Mouse (Mus musculus): ENCODE results near the gene Pde4b. TPM values are rescaled to one million over a fixed set of nuclear protein-coding genes. Genes with fewer than 3 reads are reported as not detected.

Gene Pde4b
- polyA plus RNA-seq, 1 experiment from 2014 or later = 35.4 TPM

- Histone ChIP-seq H3K4me2 (ENCODE audit: low read depth, low read length) (no peak overlapping the region), H3K4me1 (replicated peaks; ENCODE audit: control insufficient read depth, insufficient read depth, low read length) (peaks cover 4% of the 10 kb centered on the region), H3K9me3 (ENCODE audit: control insufficient read depth, low read length) (no peaks in the 10 kb centered on the region), H3K27me3 (ENCODE audit: control insufficient read depth, insufficient read depth, low read depth, low read length) (no peaks in the 10 kb centered on the region), H3K27ac (ENCODE audit: low read length) (no peak overlapping the region), H3K9ac (ENCODE audit: low read length) (no peak overlapping the region), H3K36me3 (ENCODE audit: control insufficient read depth, insufficient read depth, low read length) (peaks cover 21% of the 10 kb centered on the region), H3K4me3 (ENCODE audit: low read length) (no peak overlapping the region)
- no peak for ATAC-seq (ENCODE audit: low read depth)
- 88% methylated on average over 3 of the region's 3 CpGs for WGBS
Observed at GRCm38 (mm10) chr4:102594506-102594905, 507.2 kb downstream of the Pde4b start.

GRCm38 (mm10) chr4:102603968-102604367 lies 516.6 kb downstream of the Pde4b start:
- Histone ChIP-seq H3K27ac (ENCODE audit: low read length) (no peak overlapping the region), H3K4me2 (ENCODE audit: low read depth, low read length) (no peak overlapping the region), H3K36me3 (ENCODE audit: control insufficient read depth, insufficient read depth, low read length) (peaks cover 16% of the 10 kb centered on the region), H3K9me3 (ENCODE audit: control insufficient read depth, low read length) (no peaks in the 10 kb centered on the region), H3K4me1 (replicated peaks; ENCODE audit: control insufficient read depth, insufficient read depth, low read length) (peaks cover 3% of the 10 kb centered on the region; the same call in 1 of the 2 replicates), H3K9ac (ENCODE audit: low read length) (no peak overlapping the region), H3K27me3 (ENCODE audit: control insufficient read depth, insufficient read depth, low read depth, low read length) (no peaks in the 10 kb centered on the region), H3K4me3 (ENCODE audit: low read length) (no peak overlapping the region)
- WGBS = 55% methylated on average over 3 of the region's 3 CpGs
- peak; percentile 57; the same call in 1 of the 2 replicates for ATAC-seq (ENCODE audit: low read depth)

GRCm38 (mm10) chr4:102605231-102605630 lies 517.9 kb downstream of the Pde4b start:
- peaks cover 11% of the 10 kb centered on the region; the same call in 1 of the 2 replicates for H3K36me3 ChIP-seq (ENCODE audit: control insufficient read depth, insufficient read depth, low read length)

GRCm38 (mm10) chr4:102605722-102606341 lies 518.5 kb downstream of the Pde4b start:
- no peak overlapping the region for H3K9ac ChIP-seq (ENCODE audit: low read length)
- H3K27me3 ChIP-seq (ENCODE audit: control insufficient read depth, insufficient read depth, low read depth, low read length) = no peaks in the 10 kb centered on the region
- no peak overlapping the region for H3K4me3 ChIP-seq (ENCODE audit: low read length)
- ATAC-seq (ENCODE audit: low read depth) = no peak
- peaks cover 3% of the 10 kb centered on the region; the same call in 1 of the 2 replicates for H3K4me1 ChIP-seq (replicated peaks; ENCODE audit: control insufficient read depth, insufficient read depth, low read length)
- 82% methylated on average over 4 of the region's 4 CpGs for WGBS
- H3K4me2 ChIP-seq (ENCODE audit: low read depth, low read length) = no peak overlapping the region
- H3K27ac ChIP-seq (ENCODE audit: low read length) = 0 out of 2 replicates have a peak overlapping the region, but pooled peaks have one; percentile 27
- peaks cover 11% of the 10 kb centered on the region; the same call in 1 of the 2 replicates for H3K36me3 ChIP-seq (ENCODE audit: control insufficient read depth, insufficient read depth, low read length)
- no peaks in the 10 kb centered on the region for H3K9me3 ChIP-seq (ENCODE audit: control insufficient read depth, low read length)

More at GRCm38 (mm10) chr4:102605231-102605630, 517.9 kb downstream of the Pde4b start:
- Histone ChIP-seq H3K27ac (ENCODE audit: low read length) (0 out of 2 replicates have a peak overlapping the region, but pooled peaks have one; percentile 10), H3K9me3 (ENCODE audit: control insufficient read depth, low read length) (no peaks in the 10 kb centered on the region), H3K4me2 (ENCODE audit: low read depth, low read length) (no peak overlapping the region), H3K4me1 (replicated peaks; ENCODE audit: control insufficient read depth, insufficient read depth, low read length) (peaks cover 3% of the 10 kb centered on the region; the same call in 1 of the 2 replicates), H3K4me3 (ENCODE audit: low read length) (no peak overlapping the region), H3K9ac (ENCODE audit: low read length) (no peak overlapping the region), H3K27me3 (ENCODE audit: control insufficient read depth, insufficient read depth, low read depth, low read length) (no peaks in the 10 kb centered on the region)
- ATAC-seq (ENCODE audit: low read depth) = no peak
- WGBS = 91% methylated on average over 8 of the region's 8 CpGs

- Histone ChIP-seq H3K9ac (ENCODE audit: low read length) (no peak overlapping the region), H3K27ac (ENCODE audit: low read length) (no peak overlapping the region), H3K4me2 (ENCODE audit: low read depth, low read length) (no peak overlapping the region), H3K4me3 (ENCODE audit: low read length) (no peak overlapping the region), H3K27me3 (ENCODE audit: control insufficient read depth, insufficient read depth, low read depth, low read length) (no peaks in the 10 kb centered on the region), H3K4me1 (replicated peaks; ENCODE audit: control insufficient read depth, insufficient read depth, low read length) (peaks cover 3% of the 10 kb centered on the region; the same call in 1 of the 2 replicates), H3K36me3 (ENCODE audit: control insufficient read depth, insufficient read depth, low read length) (peaks cover 11% of the 10 kb centered on the region; the same call in 1 of the 2 replicates), H3K9me3 (ENCODE audit: control insufficient read depth, low read length) (no peaks in the 10 kb centered on the region)
- no peak for ATAC-seq (ENCODE audit: low read depth)
- 83% methylated on average over 8 of the region's 8 CpGs for WGBS
Observed at GRCm38 (mm10) chr4:102606825-102607224, 519.5 kb downstream of the Pde4b start.

- no peak for ATAC-seq (ENCODE audit: low read depth)
- H3K36me3 ChIP-seq (ENCODE audit: control insufficient read depth, insufficient read depth, low read length) = peaks cover 11% of the 10 kb centered on the region; the same call in 1 of the 2 replicates
- no peaks in the 10 kb centered on the region for H3K9me3 ChIP-seq (ENCODE audit: control insufficient read depth, low read length)
- H3K4me3 ChIP-seq (ENCODE audit: low read length) = no peak overlapping the region
- H3K27ac ChIP-seq (ENCODE audit: low read length) = peak overlapping the region; percentile 2; the same call in 1 of the 2 replicates
- H3K27me3 ChIP-seq (ENCODE audit: control insufficient read depth, insufficient read depth, low read depth, low read length) = no peaks in the 10 kb centered on the region
- WGBS = 72% methylated on average over 7 of the region's 7 CpGs
- no peak overlapping the region for H3K9ac ChIP-seq (ENCODE audit: low read length)
- H3K4me1 ChIP-seq (replicated peaks; ENCODE audit: control insufficient read depth, insufficient read depth, low read length) = peaks cover 3% of the 10 kb centered on the region; the same call in 1 of the 2 replicates
- H3K4me2 ChIP-seq (ENCODE audit: low read depth, low read length) = no peak overlapping the region
Observed at GRCm38 (mm10) chr4:102607744-102608416, 520.5 kb downstream of the Pde4b start.

- no peak for ATAC-seq (ENCODE audit: low read depth)
- Histone ChIP-seq H3K27ac (ENCODE audit: low read length) (no peak overlapping the region), H3K27me3 (ENCODE audit: control insufficient read depth, insufficient read depth, low read depth, low read length) (no peaks in the 10 kb centered on the region), H3K36me3 (ENCODE audit: control insufficient read depth, insufficient read depth, low read length) (no peaks in the 10 kb centered on the region), H3K9me3 (ENCODE audit: control insufficient read depth, low read length) (no peaks in the 10 kb centered on the region), H3K4me1 (replicated peaks; ENCODE audit: control insufficient read depth, insufficient read depth, low read length) (no peaks in the 10 kb centered on the region), H3K9ac (ENCODE audit: low read length) (no peak overlapping the region), H3K4me3 (ENCODE audit: low read length) (no peak overlapping the region), H3K4me2 (ENCODE audit: low read depth, low read length) (no peak overlapping the region)
- WGBS = 85% methylated on average over 4 of the region's 4 CpGs
Observed at GRCm38 (mm10) chr4:102612596-102612995, 525.3 kb downstream of the Pde4b start.

- Histone ChIP-seq H3K27ac (ENCODE audit: low read length) (peak overlapping the region; percentile 47; the same call in 1 of the 2 replicates), H3K9me3 (ENCODE audit: control insufficient read depth, low read length) (no peaks in the 10 kb centered on the region), H3K4me3 (ENCODE audit: low read length) (no peak overlapping the region), H3K27me3 (ENCODE audit: control insufficient read depth, insufficient read depth, low read depth, low read length) (no peaks in the 10 kb centered on the region), H3K4me1 (replicated peaks; ENCODE audit: control insufficient read depth, insufficient read depth, low read length) (no peaks in the 10 kb centered on the region), H3K36me3 (ENCODE audit: control insufficient read depth, insufficient read depth, low read length) (no peaks in the 10 kb centered on the region), H3K4me2 (ENCODE audit: low read depth, low read length) (no peak overlapping the region), H3K9ac (ENCODE audit: low read length) (no peak overlapping the region)
- peak; percentile 68 for ATAC-seq (ENCODE audit: low read depth)
- 49% methylated on average over 4 of the region's 4 CpGs for WGBS
Observed at GRCm38 (mm10) chr4:102617774-102618173, 530.4 kb downstream of the Pde4b start.

GRCm38 (mm10) chr4:102618609-102619008 lies 531.3 kb downstream of the Pde4b start:
- Histone ChIP-seq H3K27ac (ENCODE audit: low read length) (no peak overlapping the region), H3K9ac (ENCODE audit: low read length) (no peak overlapping the region)
- 92% methylated on average over 3 of the region's 3 CpGs for WGBS

More at GRCm38 (mm10) chr4:102618609-102619008, 531.3 kb downstream of the Pde4b start:
- no peak for ATAC-seq (ENCODE audit: low read depth)
- H3K27me3 ChIP-seq (ENCODE audit: control insufficient read depth, insufficient read depth, low read depth, low read length) = no peaks in the 10 kb centered on the region
- H3K4me3 ChIP-seq (ENCODE audit: low read length) = no peak overlapping the region
- no peak overlapping the region for H3K4me2 ChIP-seq (ENCODE audit: low read depth, low read length)
- H3K4me1 ChIP-seq (replicated peaks; ENCODE audit: control insufficient read depth, insufficient read depth, low read length) = no peaks in the 10 kb centered on the region
- no peaks in the 10 kb centered on the region for H3K36me3 ChIP-seq (ENCODE audit: control insufficient read depth, insufficient read depth, low read length)
- no peaks in the 10 kb centered on the region for H3K9me3 ChIP-seq (ENCODE audit: control insufficient read depth, low read length)

Data from lung, embryonic 16.5 days (tissue).